Mouse (Mus musculus) right cerebral cortex, postnatal 36 days (tissue): Measurements from ENCODE around the gene Vsig10.

Source experiments
- DNase-seq, 2 experiments: peaks; one replicate each; pipeline ENCODE4 v3.0.0; 2022; ENCODE audit warnings: low spot score in 2 of 2, mixed read lengths in 1 of 2

Gene Vsig10

DNA sequence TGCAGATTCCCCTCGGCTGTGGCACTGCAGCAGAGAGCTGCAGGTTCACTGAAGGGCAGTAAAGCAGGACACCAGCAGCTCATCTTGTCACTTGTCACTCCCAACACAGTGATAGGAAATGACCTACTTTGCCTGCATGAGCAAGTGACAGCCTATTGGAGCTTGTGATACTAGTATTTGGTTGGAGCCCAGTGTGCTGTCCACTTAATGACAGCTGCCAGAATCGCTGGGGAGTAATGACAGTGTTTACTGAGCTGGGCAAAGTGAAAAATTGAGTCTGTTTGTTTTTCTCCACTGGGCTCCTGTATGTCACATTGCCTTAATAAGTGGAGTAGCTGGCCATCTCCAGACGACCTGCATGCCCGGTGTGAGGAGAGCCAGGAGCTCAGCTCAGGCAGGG, 61.3 kb downstream of the Vsig10 start:
- no peak for DNase-seq

DNA sequence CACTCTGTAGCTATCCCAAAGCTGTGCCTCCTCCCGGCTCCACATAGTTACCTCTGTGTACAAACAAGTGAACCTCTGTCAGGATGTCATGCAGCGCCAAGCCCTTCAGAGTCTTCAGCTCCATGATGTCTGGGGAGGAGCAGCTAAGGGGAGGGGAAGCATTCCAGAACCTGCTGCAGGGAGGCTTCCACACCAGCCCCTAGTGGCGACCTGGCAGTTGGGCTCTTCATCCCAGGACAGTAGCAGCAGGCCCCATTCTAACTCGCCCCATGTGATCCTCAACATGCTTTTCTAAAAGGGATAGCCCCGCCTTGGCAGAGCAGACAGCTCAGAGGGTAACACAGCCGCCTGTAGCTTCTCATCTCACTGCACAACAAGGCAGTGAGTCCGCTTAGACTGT, 62.9 kb downstream of the Vsig10 start:
- no peak for DNase-seq

DNA sequence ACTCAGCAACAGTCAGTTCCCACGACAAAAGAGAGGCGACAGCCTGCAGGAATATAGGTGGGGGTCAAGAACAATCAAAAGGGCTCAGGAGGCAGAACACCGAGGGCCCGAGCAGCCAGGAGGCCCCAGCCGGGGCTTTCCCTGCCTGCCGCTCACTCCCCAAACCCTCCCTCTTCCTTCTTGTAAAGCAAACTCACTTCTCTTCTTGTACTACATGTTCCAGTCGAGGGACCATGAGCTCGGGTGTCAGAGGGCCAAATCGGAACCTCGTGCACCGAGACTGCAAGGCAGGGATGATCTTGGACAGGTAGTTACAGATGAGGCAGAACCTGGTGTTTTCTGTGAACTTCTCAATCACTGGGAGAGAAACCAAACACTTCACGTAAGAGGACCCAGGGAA, 64.3 kb downstream of the Vsig10 start:
- DNase-seq, result no peak

DNA sequence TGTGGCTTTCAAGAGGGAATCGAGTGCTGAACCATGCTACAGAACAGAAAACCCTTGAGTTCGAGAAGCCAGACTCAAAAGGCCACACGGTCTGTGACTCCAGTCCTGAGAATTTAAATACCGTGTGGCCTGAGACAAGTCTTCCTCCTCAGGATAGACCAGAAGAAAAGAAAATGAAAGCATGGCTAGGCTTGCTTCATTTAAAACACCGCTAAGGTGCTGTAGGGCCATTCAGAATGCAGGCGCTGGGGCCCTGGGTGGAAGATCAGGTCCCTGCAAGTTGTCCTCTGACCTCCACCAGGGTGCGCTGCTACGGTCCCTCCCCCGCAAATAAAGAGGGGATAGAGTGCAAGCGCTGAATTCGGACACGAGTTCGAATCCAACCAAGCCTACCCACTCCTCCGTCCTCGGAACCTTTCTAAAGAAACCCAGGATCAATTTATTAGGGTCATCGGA, 69.4 kb downstream of the Vsig10 start:
- no peak for DNase-seq

DNA sequence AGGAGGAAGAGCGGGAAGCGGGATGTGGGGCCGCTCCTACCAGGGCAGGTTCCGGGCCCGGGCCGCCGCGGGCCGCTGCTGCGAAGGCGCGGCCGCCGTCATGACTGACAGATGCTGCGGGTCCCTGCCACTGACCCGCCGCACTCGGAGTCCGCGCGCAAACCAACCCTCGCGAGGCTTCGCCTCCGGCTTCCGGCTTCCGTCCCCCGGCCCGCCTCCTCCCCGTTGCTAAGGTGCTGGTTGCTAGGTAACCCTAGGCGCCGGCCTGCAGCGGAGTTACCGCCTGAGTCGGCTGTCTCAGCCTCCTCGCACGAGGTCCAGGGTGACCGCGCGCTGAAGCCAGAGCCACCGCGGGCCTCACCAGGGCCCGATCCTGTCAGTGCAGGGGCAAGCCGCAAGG, 70.0 kb downstream of the Vsig10 start, which contains the start of gene Rfc5:
TSS of gene Rfc5 (minus strand) at position 171 of the 400 bp plus-strand sequence.
- peak; percentile 90 to 91 for DNase-seq

DNA sequence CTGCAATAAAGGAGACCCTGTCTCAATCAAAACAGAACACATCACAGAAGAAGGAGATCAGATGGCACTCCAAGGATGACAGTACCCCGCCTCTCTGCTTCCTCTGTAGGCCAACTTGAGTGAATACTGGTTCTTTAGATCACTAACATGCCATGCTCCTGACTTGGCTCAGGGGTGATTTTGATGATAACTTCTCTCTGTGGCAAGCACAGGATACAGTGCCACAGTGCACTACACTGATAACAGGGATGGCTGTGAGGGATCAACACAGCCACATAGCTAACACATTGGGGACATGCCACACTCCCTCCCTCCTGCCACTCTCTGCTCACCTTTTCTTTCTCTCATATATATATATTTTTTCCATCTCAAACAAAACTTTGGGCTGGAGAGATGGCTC, 72.0 kb downstream of the Vsig10 start:
- no peak for DNase-seq

DNA sequence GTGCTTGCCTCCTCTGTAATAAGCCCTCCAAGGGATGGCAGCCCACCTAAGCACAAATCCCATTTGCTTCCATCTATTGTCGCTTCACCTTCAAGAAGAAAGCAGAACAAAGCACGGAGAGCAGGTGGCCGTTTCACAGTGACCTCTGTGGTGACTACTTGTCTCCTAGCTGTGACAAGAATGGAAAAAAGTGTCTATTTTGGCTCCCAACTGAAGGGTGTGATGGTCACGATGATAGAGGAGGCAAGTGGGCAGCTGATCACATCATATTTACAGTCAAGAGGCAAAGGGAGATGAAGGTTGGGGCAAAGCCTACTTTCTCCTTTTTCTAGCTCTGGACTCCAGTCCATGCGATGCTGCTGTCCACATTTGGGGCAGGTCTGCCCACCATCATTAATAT, 77.0 kb downstream of the Vsig10 start:
- DNase-seq, result no peak

DNA sequence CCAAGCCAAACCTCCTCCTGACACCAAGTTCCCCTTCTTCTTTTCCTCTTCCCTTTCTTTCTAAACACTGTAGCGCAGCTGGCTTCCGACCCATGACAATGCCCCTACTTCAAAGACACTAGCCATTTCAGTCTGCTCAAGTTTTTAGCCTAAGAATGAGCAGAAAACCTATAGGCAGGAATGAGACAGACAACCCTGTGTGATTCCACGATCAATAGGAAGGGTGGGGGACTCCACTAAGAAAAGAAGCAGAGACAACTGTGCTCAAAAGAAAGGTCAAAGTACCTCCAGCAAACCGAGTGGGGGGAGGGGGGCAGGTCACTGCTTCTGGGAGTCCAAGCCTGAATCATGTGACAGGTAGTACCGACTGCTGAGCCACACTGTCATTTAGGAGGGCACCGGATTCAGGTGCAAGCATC, 77.7 kb downstream of the Vsig10 start:
- DNase-seq, result no peak

DNA sequence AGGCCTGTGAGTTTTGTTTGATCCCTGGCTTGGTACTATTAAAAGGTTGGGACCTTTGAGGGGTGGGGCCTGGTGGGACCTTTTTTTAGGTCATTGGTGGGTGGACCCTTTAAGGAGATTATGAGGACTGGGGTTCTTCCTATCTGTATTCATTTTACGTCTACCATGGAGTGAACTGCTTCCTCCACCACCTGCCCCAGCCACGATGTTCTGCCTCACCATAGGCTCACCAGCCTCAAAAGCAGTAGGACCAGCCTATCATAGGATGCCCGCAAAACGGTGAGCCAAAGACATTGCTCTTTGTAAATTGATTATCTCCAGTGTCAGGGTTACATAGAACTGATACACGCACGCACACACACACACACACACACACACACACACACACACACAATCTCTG, 78.5 kb downstream of the Vsig10 start:
- no peak for DNase-seq

DNA sequence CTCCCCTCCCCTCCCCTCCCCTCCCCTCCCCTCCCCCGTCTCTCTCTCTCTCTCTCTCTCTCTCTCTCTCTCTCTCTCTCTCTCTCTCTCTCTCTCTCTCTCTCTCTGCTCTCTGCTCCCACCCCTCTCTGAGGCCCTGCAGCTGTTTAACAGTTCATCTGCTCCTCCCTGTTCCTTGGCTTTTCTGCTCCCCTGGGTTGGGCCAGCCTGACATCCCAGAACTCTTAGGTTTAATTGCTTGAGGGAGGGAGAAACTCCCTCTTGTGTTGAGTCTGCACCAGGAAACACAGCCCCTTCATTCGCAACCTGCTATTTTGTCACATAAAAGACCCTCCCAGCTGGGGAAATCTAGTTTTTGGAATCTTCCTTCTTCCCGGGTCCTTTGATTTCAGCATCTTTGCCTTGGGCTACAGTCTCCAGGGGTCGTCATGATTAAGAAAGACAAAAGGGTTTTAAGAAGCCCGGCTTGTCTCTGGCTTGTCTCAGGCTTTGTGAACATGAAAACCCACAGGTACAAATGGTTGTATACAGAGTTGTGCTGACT, 79.2 kb downstream of the Vsig10 start:
- no peak for DNase-seq

DNA sequence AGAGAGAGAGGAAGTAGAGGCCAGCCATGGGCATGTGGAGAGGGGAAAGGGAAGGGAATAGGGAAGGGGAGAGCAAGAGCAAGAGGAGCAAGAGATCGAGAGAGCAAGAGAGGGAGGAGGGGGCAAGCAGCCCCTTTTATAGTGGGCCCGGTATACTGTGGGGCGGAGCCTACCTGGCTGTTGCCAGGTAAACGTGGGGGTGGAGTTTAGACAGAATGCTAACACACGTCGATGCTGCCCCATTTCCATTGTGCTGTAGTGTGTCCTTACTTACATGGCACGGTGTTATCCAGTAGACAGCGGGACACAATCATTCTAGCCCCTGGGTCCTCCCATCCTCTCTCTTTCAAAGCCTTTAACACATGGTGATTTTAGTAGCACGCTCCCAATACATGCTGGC, 80.4 kb downstream of the Vsig10 start:
- no peak for DNase-seq

DNA sequence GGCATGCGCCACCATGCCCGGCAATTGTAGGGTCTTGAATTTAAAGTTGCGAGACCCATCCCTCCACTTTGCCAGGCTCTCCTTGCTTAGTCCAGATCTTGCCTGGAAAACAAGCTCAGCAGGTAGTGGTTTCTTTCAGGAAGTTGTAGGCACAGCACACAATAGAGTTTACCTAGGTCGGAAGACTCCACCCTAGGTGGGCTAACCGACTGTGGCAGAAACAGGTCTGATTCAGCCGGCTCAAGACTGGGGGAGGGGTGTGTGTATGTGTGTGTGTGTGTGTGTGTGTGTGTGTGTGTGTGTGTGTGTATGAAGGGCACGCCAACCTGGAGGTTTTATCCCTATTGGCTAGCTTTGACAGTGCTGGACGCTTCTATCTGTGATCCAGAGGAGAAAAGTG, 84.7 kb downstream of the Vsig10 start:
- DNase-seq, result no peak
